Mouse (Mus musculus): ENCODE results near the gene Bhlhe23. TPM values are rescaled to one million over a fixed set of nuclear protein-coding genes. Genes with fewer than 3 reads are reported as not detected.
A peak's percentile ranks its signal among the peaks of the same experiment; 100 is the strongest.

Bhlhe23 gene
- under 1 TPM in 1 of 2 experiments, not detected in 1; 0.17 TPM for total RNA-seq (2021)

DNA sequence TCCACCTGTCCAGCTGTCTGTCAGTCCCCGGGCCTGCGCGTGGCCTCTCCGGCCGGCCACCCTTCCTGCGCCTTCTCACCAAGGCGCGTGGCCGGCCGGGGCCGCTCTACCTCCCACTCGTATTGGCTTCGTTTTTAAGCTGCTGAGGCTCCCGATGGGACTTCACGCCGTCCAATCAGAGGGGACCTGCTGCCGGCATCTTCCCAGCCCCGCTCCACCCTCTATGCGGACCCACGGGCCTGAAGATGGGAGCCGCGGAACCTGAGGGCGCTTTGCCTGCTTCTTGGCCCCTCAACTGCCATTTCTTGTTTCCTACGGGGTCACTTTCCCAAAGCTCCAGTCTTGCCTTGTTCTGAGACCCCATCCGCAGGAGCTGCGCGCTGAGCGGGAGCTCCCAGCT, at the start of gene Bhlhe23:
TSS of gene Bhlhe23 (minus strand) at position 108 of the 400 bp plus-strand sequence.
- intact Hi-C loops (cut with DNase I), result loop anchor here (10.0 kb wide), 1 partner anchor 312 kb away; no protein-coding TSS in a partner anchor
- no peak for DNase-seq (ENCODE audit: low spot score in 2 of 2)

DNA sequence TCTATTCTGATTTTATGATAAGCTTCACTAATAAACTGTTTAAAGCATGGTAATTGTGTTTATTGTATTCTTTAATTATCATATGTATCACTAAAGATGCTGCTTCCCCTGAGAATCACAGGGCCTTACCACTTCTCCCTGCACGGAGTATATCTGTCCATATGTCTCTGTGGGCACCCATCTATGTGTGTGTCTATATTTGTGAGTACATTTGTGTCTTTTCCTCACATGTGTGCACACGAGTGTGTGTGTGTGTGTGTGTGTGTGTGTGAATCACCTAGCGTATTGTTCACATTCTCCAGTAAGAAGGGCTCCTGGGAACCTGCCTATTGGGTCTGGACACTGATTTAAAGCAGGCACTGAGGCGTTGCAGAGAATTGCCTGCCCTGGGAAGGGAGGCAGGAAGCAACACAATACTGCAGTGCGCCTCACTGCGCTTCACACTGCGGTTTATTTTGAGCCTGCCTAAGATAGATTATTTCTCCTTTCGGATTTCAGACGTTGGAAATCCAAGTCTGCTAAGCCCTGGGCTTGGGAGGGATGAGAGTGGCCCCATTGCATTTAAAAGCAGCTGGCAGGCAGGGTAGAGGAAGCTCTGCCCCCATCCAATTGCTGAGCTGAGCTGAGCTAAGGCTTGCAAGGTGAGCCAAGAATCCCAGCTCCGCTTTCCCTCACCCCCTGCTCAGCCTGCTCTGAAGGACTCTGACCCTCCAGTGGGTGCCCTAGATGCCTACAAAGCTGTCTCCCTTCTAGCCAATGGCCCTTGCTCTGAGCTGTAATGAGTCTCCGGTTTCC, 48.6 kb upstream of the Bhlhe23 start:
- DNase-seq (ENCODE audit: low spot score in 2 of 2), result peak; percentile 81
- intact Hi-C loops (cut with DNase I), result loop anchor here (1.0 kb wide), 1 partner anchor 69 kb away; no protein-coding TSS in a partner anchor

DNA sequence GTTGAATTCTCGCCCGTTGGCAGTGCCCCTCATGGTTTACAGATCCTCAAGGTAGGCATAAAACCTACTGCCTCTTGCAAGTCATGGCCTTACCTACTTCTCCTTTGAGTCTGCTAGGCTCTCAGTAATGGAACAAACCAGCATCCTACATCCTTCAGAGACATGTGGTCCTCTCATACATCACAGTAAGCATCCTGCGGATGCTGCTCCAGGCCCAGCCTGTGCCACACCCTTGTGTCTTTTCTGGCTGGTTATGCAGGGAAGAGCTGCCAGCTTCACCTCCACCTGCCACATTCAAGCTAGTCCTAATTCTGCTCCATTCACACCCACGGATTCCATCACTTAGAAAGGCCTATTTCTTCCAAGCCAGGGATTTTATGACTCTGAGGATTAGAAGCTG, 48.0 kb upstream of the Bhlhe23 start:
- intact Hi-C loops (cut with DNase I), result loop anchor here (1.0 kb wide), 1 partner anchor 70 kb away; no protein-coding TSS in a partner anchor
- DNase-seq (ENCODE audit: low spot score in 2 of 2), result peak; percentile 46 to 74

DNA sequence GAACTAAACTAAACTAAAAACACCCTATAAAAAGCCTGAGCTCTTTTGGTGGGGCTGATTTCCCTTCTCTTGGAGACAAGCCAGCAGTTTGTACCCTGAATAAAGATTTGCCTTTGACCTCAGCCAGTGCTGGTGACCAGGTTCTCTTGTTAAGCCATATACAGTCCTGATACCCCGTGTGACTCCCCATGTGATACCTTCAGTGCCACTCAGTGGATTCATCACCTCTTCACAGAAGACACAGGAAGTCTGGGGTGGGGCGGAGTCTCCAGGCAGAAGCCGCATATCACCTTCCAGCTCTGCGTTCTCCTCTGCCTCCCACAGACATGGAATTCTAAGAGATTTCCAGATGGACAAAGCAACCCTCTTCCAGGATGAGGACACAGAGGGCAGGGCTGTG, 47.4 kb upstream of the Bhlhe23 start:
- DNase-seq (ENCODE audit: low spot score in 2 of 2), result peak; percentile 58 to 74
- intact Hi-C loops (cut with DNase I), result no loop called here

DNA sequence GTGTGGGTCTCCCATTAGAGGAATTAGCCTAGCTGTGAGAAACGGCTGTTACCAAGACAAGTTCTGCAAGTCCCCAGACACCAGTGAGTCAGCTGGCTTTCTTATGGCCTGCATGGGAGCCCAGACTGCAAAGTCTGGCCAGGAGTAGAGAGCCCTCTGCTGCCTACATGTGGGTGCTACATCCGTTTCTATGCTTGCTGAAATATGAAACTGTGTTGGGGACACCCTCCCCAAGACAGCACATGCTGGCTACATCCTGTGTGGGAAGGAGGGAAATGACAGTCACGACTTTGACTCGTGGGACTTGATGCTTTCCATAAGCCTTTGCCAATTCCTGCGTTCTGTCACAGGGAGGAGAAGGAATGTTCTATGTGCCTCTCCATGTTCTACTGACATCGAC, 45.8 kb upstream of the Bhlhe23 start:
- intact Hi-C loops (cut with DNase I), result no loop called here
- DNase-seq (ENCODE audit: low spot score in 2 of 2), result peak; percentile 78 to 79

DNA sequence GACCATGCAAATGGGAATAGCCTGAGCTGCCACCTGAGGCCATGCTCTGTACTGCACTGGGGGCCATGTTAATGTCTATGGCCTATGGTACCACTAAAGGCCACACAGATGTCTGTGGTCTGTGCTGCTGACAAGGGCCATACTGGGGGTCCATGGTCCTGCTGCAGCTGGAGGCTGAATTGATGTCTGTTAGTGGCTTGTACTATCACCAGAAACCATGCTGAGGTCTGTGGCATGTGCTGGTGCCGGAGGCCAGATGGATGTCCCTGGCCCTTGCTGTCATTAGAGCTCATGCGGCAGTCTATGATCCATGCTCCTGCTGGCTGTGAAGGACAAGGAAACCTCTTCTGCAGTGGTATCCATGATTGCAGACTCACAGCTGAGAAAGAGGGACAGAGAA, 42.8 kb upstream of the Bhlhe23 start:
- intact Hi-C loops (cut with DNase I), result no loop called here
- DNase-seq (ENCODE audit: low spot score in 2 of 2), result no peak

DNA sequence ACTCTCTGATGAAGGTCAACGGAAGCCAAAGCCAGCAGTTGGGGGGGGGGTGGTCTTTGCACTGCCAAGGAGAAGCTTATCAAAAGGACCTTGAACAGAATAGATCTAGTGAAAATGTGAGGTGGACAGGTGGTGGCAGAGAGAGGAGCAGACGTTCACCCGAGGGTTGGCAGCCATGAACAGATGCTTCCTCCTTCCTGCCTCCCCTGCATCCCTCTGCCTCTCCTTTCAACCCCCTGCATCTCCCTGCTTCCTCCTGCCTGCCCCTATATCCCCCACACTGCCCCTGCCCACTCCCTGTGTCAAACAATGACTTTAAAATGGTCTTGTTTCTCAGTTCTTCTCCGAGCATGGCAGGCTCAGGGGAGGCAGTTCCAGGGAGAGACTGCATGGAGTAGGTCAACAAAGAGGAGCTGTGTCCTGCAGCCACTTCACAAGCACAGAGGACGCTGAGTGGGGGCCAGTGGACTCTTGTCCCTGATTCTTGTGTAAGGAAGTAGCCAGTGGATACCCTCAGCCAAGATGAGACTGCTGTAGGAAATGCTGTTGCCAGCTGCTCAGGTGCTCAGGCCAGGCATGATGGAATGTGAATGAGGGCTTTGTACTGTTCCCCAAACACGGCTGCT, 39.9 kb upstream of the Bhlhe23 start:
- no peak for DNase-seq (ENCODE audit: low spot score in 2 of 2)
- intact Hi-C loops (cut with DNase I), result no loop called here

DNA sequence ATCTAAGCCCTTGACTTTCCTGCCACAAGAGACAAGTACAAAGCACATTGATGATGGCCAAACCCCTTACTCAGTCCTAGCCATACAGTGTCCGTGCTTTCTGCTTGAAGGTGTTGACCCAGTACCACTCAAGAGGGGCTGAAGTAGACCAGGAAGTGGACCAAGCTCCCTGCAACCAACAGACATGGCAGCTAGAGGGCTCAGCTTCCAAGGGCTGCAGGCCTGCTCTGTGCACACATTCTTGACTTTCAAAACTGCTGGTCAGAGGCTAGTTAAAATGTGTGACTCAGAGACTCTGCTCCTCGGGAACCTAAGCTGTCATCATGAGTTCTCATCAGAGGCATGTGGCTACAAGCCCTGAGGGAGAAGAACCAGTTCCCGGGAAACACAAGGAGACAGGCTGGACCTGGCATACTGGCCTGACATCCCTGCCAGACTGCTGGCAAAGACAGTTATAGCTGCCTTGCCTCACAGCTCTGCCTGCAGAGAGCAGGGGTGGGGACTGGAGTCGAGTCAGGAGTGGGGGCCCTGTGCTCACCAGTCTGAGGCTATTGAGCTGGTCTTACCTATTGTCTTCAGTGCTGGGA, 37.4 kb upstream of the Bhlhe23 start:
- intact Hi-C loops (cut with DNase I), result no loop called here
- no peak for DNase-seq (ENCODE audit: low spot score in 2 of 2)

DNA sequence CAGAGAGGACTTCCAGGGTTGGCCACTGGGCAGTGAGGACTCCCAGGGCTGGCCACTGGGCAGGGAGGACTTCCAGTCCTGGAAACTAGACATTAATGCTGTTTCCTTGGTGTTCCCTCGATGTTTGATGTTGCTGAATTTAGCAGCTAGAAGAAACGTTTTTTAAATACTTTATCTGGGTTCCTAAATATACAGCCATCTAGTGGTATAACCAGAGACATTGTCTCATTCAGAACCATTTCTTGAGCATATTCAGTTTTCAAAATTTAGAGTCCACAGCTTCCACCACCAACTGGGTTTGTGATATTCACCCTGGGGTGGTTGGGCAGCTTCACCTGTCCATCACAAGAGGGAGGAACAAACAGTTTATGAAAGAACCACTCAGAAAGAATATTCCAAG, 34.3 kb upstream of the Bhlhe23 start:
- no peak for DNase-seq (ENCODE audit: low spot score in 2 of 2)
- intact Hi-C loops (cut with DNase I), result no loop called here

DNA sequence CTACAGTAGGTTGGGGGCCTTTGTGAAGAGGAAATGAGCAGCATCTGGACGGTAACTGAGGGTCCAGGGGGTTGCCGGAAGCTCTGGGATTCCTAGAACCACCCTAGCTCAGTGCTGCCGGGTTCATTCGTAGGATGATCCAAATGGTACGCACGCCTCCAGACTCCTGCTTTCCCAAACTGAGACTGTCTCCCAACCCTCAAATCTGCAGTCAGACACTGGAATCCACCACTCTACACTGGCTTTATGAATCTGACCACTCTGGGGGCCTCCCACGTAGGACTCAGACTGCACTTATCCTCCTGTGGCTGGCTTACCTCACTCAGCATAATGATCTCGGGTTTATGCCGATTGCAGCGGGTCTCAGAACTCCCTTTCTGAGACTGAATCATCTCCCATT, 32.8 kb upstream of the Bhlhe23 start:
- intact Hi-C loops (cut with DNase I), result loop anchor here (5.0 kb wide), 1 partner anchor 88 kb away; no protein-coding TSS in a partner anchor
- peak in 1 of 2 experiments; percentile 36 for DNase-seq (ENCODE audit: low spot score in 2 of 2)

DNA sequence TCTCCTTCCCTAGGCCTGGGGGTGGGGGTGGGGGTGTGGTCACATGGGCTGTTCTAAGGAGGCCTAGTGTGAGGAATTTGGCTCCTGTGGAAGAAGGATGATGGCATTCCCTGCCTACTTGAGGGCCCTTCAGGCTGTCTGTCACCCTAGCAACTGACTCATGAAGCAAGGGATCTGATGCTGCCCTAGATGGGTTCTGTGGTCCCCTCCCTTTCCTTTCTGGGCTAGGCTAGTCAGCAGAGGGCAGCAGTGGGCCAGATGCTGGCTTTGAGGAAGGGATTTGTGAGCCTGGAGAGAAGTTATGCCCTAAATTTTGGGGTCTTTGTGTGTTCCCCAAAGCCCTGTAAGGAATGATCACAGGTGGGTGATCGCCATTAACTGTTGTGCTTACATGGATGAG, 29.3 kb upstream of the Bhlhe23 start:
- intact Hi-C loops (cut with DNase I), result loop anchor here (5.0 kb wide), 1 partner anchor 91 kb away; no protein-coding TSS in a partner anchor
- peak; percentile 61 to 62 for DNase-seq (ENCODE audit: low spot score in 2 of 2)

DNA sequence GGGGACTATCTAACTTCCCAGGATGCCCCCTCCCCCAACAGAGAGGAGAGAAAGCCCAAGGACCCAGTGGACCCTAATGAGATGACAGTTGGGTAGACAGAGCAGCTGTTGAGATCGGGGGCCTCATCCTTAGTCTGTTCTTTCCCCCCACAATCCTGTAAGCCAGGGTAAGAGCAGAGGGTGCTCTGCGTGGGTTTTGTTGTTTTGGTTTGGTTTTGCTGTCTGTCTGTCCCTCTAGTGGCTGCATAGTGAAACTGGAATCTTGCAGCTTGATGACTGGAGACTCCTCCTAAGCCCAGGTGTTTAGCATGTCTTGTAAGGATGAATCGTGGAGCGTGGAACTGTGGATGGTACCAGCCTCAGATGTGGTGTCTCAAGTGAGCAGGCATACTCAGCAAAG, 19.3 kb upstream of the Bhlhe23 start:
- no peak for DNase-seq (ENCODE audit: low spot score in 2 of 2)
- intact Hi-C loops (cut with DNase I), result no loop called here

DNA sequence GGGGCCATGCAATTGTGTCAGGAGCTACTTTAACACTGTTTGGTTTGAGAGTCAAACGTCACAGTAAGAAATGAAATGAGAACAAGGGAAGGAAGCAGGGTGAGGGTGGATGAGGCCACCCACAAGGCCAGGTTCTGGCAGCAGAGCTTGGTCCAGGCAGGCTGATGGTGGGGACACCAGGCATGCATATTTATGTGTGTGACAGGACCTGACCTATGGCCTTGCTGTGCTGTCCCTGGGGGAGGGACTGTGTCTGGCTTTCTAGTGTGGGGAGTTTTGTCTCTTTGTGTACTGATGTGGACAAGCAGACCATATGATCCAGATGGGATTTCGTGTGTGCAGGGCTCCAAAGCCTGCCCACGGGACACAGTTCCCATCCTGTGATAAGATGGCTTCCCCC, 18.9 kb upstream of the Bhlhe23 start:
- no peak for DNase-seq (ENCODE audit: low spot score in 2 of 2)
- intact Hi-C loops (cut with DNase I), result no loop called here

DNA sequence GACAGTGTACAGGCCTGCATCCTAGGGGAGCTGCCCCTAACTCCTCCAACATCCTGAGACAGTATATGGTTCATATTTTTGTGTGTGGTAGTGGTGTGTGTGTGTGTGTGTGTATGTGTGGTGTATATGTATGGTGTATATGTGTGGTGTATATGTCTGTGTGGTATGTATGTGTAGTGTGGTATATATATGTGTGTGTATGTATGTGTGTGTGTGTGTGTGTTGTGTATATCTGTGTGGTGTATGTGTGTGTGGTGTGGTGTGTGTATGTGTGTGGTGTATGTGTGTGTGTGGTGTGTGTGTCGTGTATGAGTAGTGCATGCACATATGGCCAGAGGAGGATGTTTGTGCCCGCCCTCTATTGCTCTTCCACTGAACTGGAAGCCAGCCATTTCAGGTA, 17.7 kb upstream of the Bhlhe23 start:
- intact Hi-C loops (cut with DNase I), result no loop called here
- no peak for DNase-seq (ENCODE audit: low spot score in 2 of 2)

DNA sequence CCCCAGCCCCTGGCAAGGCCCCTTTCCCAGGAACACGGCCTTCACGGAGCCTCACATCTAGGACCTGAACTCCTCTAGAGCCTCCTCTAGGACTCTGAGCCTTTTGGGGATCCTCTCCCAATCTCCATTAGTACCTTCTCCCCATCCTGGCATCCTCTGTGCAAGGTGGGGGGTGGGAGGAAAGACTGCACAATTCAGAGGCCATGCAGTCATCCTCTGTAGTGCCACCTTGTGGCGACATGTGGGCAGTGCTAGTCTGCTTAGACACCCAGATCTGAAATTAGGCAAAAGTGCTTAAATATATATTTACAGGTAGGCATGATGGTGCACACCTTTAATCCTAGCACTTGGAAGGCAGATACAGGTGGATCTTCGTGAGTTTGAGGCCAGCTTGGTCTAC, 15.0 kb upstream of the Bhlhe23 start:
- peak; percentile 35 to 47 for DNase-seq (ENCODE audit: low spot score in 2 of 2)
- intact Hi-C loops (cut with DNase I), result no loop called here

DNA sequence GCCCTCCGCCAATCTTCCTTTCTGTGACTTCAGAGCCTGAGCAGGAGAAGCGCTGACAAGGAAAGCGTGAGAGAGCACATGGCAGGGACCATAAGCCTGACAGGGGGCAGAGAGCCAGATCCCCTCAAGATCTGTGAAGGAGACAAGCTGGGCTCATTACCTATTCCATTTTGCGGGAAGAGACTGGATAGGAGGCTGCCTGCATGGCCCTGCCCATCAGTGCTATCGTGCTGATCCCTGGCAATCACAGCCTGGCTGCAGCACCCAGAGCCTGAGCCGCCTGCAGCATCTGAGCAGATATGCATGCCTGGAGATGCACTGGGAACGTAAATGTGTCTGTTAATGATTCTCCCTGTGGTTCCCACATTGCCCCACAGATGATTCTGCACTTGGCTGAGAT, 12.1 kb upstream of the Bhlhe23 start:
- intact Hi-C loops (cut with DNase I), result loop anchor here (5.0 kb wide), 1 partner anchor 113 kb away; no protein-coding TSS in a partner anchor

DNA sequence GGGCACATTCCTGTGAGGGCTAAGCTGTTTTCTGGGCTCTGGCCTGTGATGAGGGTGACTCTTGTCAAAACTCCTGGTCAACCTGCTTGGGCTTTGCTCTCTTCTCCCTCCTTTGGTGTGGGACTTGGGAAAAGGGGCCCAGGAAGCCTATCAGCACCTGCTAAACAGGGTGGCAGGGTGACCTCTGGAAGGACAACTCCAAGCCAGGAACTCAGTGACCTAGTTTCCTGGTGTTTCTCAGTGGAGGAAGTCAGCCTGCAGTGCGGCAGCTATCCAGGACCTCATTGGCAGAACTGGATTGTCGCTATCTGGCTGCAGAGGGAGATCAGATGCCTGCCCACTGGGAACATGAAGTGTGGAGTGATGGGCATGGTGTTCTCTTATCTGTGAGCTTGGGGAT, 11.7 kb upstream of the Bhlhe23 start:
- DNase-seq (ENCODE audit: low spot score in 2 of 2), result peak in 1 of 2 experiments; percentile 19
- intact Hi-C loops (cut with DNase I), result loop anchor here (5.0 kb wide), 1 partner anchor 114 kb away; no protein-coding TSS in a partner anchor

More for the DNA sequence above, 12.1 kb upstream of the Bhlhe23 start:
- DNase-seq (ENCODE audit: low spot score in 2 of 2), result no peak

DNA sequence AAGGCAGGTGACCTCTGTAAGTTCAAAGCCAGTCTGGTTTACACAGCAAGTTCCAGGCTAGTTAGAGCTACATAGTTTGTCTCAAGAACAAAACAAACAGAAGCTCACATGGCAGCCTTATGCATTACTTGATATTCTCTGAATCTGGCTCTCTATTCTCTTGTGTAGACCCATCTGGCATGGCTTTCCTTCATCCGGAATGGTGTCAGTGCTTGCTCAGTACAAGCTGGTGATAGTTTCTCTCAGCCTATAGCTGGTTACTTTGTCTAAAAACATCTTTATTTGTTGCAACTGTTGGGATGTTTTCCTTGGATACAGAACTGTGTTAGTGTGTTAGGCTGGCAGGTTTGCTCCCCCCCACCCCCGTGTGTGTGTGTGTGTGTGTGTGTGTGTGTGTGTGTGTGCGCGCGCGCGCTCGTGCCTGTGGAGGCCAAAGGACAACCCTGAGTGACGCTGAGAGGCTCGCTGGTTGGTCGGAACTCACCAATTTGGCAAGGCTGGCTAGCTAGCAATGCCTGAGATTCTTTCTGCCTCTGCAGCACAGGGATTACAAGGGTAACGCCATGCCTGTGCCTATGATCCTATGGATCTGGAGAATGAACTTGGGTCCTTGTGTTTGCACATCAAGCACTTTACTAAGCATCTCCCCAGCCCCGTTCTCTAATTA, 11.0 kb upstream of the Bhlhe23 start:
- DNase-seq (ENCODE audit: low spot score in 2 of 2), result no peak
- intact Hi-C loops (cut with DNase I), result loop anchor here (5.0 kb wide), 1 partner anchor 115 kb away; no protein-coding TSS in a partner anchor

DNA sequence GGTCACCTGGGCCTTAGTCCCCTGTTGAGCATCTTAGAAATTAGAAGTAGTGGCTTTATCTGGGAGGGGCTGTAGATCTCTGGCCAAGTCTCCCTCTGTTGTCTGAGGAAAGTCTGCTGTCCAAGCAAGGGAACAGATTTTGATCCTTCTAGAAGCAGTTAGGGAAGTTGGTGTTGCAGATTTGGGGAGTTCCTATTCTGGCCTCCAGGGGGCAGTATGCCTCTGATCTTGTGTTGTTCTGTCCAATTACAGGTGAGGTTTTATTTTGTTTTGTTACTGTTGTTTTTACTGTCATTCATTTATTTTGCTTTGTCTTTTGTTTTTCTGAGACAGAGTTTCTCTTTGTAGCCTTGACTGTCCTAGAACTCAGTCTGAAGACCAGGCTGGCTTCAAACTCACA, 10.0 kb upstream of the Bhlhe23 start:
- intact Hi-C loops (cut with DNase I), result loop anchor here (5.0 kb wide), 1 partner anchor 116 kb away; no protein-coding TSS in a partner anchor
- DNase-seq (ENCODE audit: low spot score in 2 of 2), result peak in 1 of 2 experiments; percentile 33

DNA sequence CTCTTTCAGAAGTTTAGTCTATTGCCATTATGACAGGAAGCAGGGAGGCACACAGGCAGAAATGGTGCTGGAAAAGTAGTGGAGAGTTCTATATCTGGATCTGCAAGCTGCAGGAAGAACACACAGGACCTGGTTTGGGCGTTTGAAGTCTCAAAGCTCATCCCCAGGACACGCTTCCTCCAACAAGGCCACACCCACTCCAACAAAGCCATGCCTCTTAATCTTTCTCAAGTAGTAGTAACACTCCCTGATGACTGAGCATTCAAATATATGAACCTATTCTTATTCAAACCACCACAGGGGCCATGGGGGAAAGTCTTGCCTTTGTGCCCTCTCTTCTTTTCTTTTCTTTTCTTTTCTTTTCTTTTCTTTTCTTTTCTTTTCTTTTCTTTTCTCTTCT, 3.6 kb upstream of the Bhlhe23 start:
- intact Hi-C loops (cut with DNase I), result loop anchor here (5.0 kb wide), 1 partner anchor 33 kb away; no protein-coding TSS in a partner anchor
- DNase-seq (ENCODE audit: low spot score in 2 of 2), result no peak

All from left cerebral cortex, postnatal 36 days (tissue).